Mouse (Mus musculus): ENCODE results near the gene Adcy2.

Gene Adcy2

GRCm38 (mm10) chr13:68588352-68588751 lies 411.0 kb downstream of the Adcy2 start:
- no peak for TF ChIP-seq POU5F1 (IDR thresholded peaks at IDR 0.05; ENCODE audit: borderline replicate concordance, low read length)
- no peak for TF ChIP-seq CTCF (conservative IDR thresholded peaks at IDR 0.05; ENCODE audit: low read length)
- TF ChIP-seq NANOG (IDR thresholded peaks at IDR 0.05; ENCODE audit: borderline replicate concordance, low read length) = no peak
- Histone ChIP-seq H3K4me3 (replicated peaks; ENCODE audit: low read length) (no peak overlapping the region), H3K36me3 (ENCODE audit: insufficient read depth, low read length) (peaks cover 100% of the 10 kb centered on the region), H3K4me1 (replicated peaks; ENCODE audit: low read depth, low read length) (peaks cover 39% of the 10 kb centered on the region), H3K9me3 (ENCODE audit: low read length) (no peaks in the 10 kb centered on the region), H3K27me3 (ENCODE audit: insufficient read depth, low read length) (no peaks in the 10 kb centered on the region)

- Histone ChIP-seq H3K4me3 (replicated peaks; ENCODE audit: low read length) (peak overlapping the region; percentile 50), H3K9me3 (ENCODE audit: low read length) (no peaks in the 10 kb centered on the region), H3K36me3 (ENCODE audit: insufficient read depth, low read length) (peaks cover 74% of the 10 kb centered on the region), H3K27me3 (ENCODE audit: insufficient read depth, low read length) (no peaks in the 10 kb centered on the region), H3K4me1 (replicated peaks; ENCODE audit: low read depth, low read length) (peaks cover 52% of the 10 kb centered on the region)
- no peak for TF ChIP-seq POU5F1 (IDR thresholded peaks at IDR 0.05; ENCODE audit: borderline replicate concordance, low read length)
- no peak for TF ChIP-seq CTCF (conservative IDR thresholded peaks at IDR 0.05; ENCODE audit: low read length)
- TF ChIP-seq NANOG (IDR thresholded peaks at IDR 0.05; ENCODE audit: borderline replicate concordance, low read length) = no peak
Measured at GRCm38 (mm10) chr13:68585441-68585840, 413.9 kb downstream of the Adcy2 start.

- Histone ChIP-seq H3K27me3 (ENCODE audit: insufficient read depth, low read length) (no peaks in the 10 kb centered on the region), H3K4me1 (replicated peaks; ENCODE audit: low read depth, low read length) (peaks cover 67% of the 10 kb centered on the region), H3K36me3 (ENCODE audit: insufficient read depth, low read length) (peaks cover 74% of the 10 kb centered on the region), H3K9me3 (ENCODE audit: low read length) (no peaks in the 10 kb centered on the region), H3K4me3 (replicated peaks; ENCODE audit: low read length) (no peak overlapping the region)
- TF ChIP-seq CTCF (conservative IDR thresholded peaks at IDR 0.05; ENCODE audit: low read length) (no peak), NANOG (IDR thresholded peaks at IDR 0.05; ENCODE audit: borderline replicate concordance, low read length) (no peak), POU5F1 (IDR thresholded peaks at IDR 0.05; ENCODE audit: borderline replicate concordance, low read length) (no peak)
Measured at GRCm38 (mm10) chr13:68583961-68584360, 415.4 kb downstream of the Adcy2 start.

- no peak for TF ChIP-seq NANOG (IDR thresholded peaks at IDR 0.05; ENCODE audit: borderline replicate concordance, low read length)
- no peak for TF ChIP-seq POU5F1 (IDR thresholded peaks at IDR 0.05; ENCODE audit: borderline replicate concordance, low read length)
- TF ChIP-seq CTCF (conservative IDR thresholded peaks at IDR 0.05; ENCODE audit: low read length) = no peak
- H3K9me3 ChIP-seq (ENCODE audit: low read length) = no peaks in the 10 kb centered on the region
- no peaks in the 10 kb centered on the region for H3K27me3 ChIP-seq (ENCODE audit: insufficient read depth, low read length)
- H3K36me3 ChIP-seq (ENCODE audit: insufficient read depth, low read length) = peaks cover 73% of the 10 kb centered on the region
- peaks cover 70% of the 10 kb centered on the region for H3K4me1 ChIP-seq (replicated peaks; ENCODE audit: low read depth, low read length)
- H3K4me3 ChIP-seq (replicated peaks; ENCODE audit: low read length) = peak overlapping the region; percentile 90
Measured at GRCm38 (mm10) chr13:68582517-68582780, 416.9 kb downstream of the Adcy2 start.

- no peaks in the 10 kb centered on the region for H3K27me3 ChIP-seq (ENCODE audit: insufficient read depth, low read length)
- no peaks in the 10 kb centered on the region for H3K9me3 ChIP-seq (ENCODE audit: low read length)
- TF ChIP-seq POU5F1 (IDR thresholded peaks at IDR 0.05; ENCODE audit: borderline replicate concordance, low read length) (no peak), CTCF (conservative IDR thresholded peaks at IDR 0.05; ENCODE audit: low read length) (no peak), NANOG (IDR thresholded peaks at IDR 0.05; ENCODE audit: borderline replicate concordance, low read length) (no peak)
- peak within 1 kb of the TSS; percentile 90 for H3K4me3 ChIP-seq (replicated peaks; ENCODE audit: low read length)
- peaks cover 73% of the 10 kb centered on the region for H3K36me3 ChIP-seq (ENCODE audit: insufficient read depth, low read length)
- H3K4me1 ChIP-seq (replicated peaks; ENCODE audit: low read depth, low read length) = peaks cover 67% of the 10 kb centered on the region
Measured at GRCm38 (mm10) chr13:68581747-68582516, 417.4 kb downstream of the Adcy2 start, which contains the start of the genes Mtrr and Fastkd3. Gene Mtrr (minus strand): TSS chr13:68582149. Gene Fastkd3 (plus strand): TSS chr13:68582234.

- 0 out of 2 replicates have a peak, but pooled peaks have one; percentile 7 for TF ChIP-seq CTCF (conservative IDR thresholded peaks at IDR 0.05; ENCODE audit: low read length)
- TF ChIP-seq NANOG (IDR thresholded peaks at IDR 0.05; ENCODE audit: borderline replicate concordance, low read length) = no peak
- no peaks in the 10 kb centered on the region for H3K9me3 ChIP-seq (ENCODE audit: low read length)
- peaks cover 62% of the 10 kb centered on the region for H3K4me1 ChIP-seq (replicated peaks; ENCODE audit: low read depth, low read length)
- H3K36me3 ChIP-seq (ENCODE audit: insufficient read depth, low read length) = peaks cover 73% of the 10 kb centered on the region
- peak overlapping the region; percentile 90 for H3K4me3 ChIP-seq (replicated peaks; ENCODE audit: low read length)
- H3K27me3 ChIP-seq (ENCODE audit: insufficient read depth, low read length) = no peaks in the 10 kb centered on the region
Measured at GRCm38 (mm10) chr13:68581086-68581740, 418.1 kb downstream of the Adcy2 start.

- no peaks in the 10 kb centered on the region for H3K9me3 ChIP-seq (ENCODE audit: low read length)
- H3K27me3 ChIP-seq (ENCODE audit: insufficient read depth, low read length) = no peaks in the 10 kb centered on the region
- H3K36me3 ChIP-seq (ENCODE audit: insufficient read depth, low read length) = peaks cover 64% of the 10 kb centered on the region
- TF ChIP-seq NANOG (IDR thresholded peaks at IDR 0.05; ENCODE audit: borderline replicate concordance, low read length) (no peak), POU5F1 (IDR thresholded peaks at IDR 0.05; ENCODE audit: borderline replicate concordance, low read length) (no peak), CTCF (conservative IDR thresholded peaks at IDR 0.05; ENCODE audit: low read length) (no peak)
- no peak overlapping the region for H3K4me3 ChIP-seq (replicated peaks; ENCODE audit: low read length)
- H3K4me1 ChIP-seq (replicated peaks; ENCODE audit: low read depth, low read length) = peaks cover 56% of the 10 kb centered on the region
Measured at GRCm38 (mm10) chr13:68577945-68578344, 421.4 kb downstream of the Adcy2 start.

GRCm38 (mm10) chr13:68574398-68574797 lies 424.9 kb downstream of the Adcy2 start:
- Histone ChIP-seq H3K4me1 (replicated peaks; ENCODE audit: low read depth, low read length) (peaks cover 51% of the 10 kb centered on the region), H3K27me3 (ENCODE audit: insufficient read depth, low read length) (no peaks in the 10 kb centered on the region), H3K36me3 (ENCODE audit: insufficient read depth, low read length) (peaks cover 82% of the 10 kb centered on the region), H3K9me3 (ENCODE audit: low read length) (no peaks in the 10 kb centered on the region), H3K4me3 (replicated peaks; ENCODE audit: low read length) (no peak overlapping the region)
- TF ChIP-seq POU5F1 (IDR thresholded peaks at IDR 0.05; ENCODE audit: borderline replicate concordance, low read length) (no peak), NANOG (IDR thresholded peaks at IDR 0.05; ENCODE audit: borderline replicate concordance, low read length) (no peak), CTCF (conservative IDR thresholded peaks at IDR 0.05; ENCODE audit: low read length) (no peak)
